Mouse (Mus musculus): ENCODE measurements around the gene Fam193b. TPM values are rescaled to one million over a fixed set of nuclear protein-coding genes. Genes with fewer than 3 reads are reported as not detected.
"Not testable (repeated sequence)": the region's sequence is repeated elsewhere in the genome, so short reads cannot be mapped to it uniquely, and the experiment has no call there.

Gene Fam193b
- polyA plus RNA-seq, 1 experiment from 2014 or later, result 32.1 TPM

GRCm38 (mm10) chr13:55578086-55578485 lies 7.2 kb upstream of the Fam193b start:
- Histone ChIP-seq H3K4me3 (ENCODE audit: low read depth, low read length) (no peak overlapping the region), H3K4me1 (ENCODE audit: control insufficient read depth, insufficient read depth, low read length) (no peaks in the 10 kb centered on the region), H3K36me3 (ENCODE audit: control insufficient read depth, insufficient read depth, low read length) (no peaks in the 10 kb centered on the region), H3K4me2 (ENCODE audit: low read depth, low read length) (no peak overlapping the region), H3K27ac (replicated peaks; ENCODE audit: low read depth, low read length) (no peak overlapping the region), H3K9me3 (ENCODE audit: control insufficient read depth, low read length) (0 out of 2 replicates have a peak, but pooled peaks cover 3% of the 10 kb centered on the region), H3K27me3 (replicated peaks; ENCODE audit: control insufficient read depth, insufficient read depth, low read length) (no peaks in the 10 kb centered on the region), H3K9ac (ENCODE audit: low read depth, low read length) (no peak overlapping the region)
- WGBS, result 73% methylated on average over 4 of the region's 4 CpGs
- DNase-seq (ENCODE audit: low spot score) (no peak), ATAC-seq (ENCODE audit: low read depth) (no peak)

DNA sequence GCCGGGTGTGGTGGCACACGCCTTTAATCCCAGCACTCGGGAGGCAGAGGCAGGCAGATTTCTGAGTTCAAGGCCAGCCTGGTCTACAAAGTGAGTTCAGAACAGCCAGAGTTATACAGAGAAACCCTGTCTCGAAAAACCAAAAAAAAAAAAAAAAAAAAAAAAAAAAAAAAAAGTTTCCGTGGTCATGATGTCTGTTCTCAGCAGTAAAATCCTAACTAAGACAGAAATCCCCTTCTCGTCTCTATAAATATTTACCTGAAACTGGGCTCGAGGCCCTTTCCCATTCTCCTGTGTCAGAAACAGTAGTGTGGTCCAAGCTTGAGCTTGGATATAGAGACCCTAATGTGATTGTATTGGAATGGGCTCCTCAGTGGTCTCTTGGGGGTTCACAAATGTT lies 6.0 kb upstream of the Fam193b start:
- H3K36me3 ChIP-seq (ENCODE audit: control insufficient read depth, insufficient read depth, low read length); H3K4me3 ChIP-seq (ENCODE audit: low read depth, low read length); H3K4me2 ChIP-seq (ENCODE audit: low read depth, low read length); ATAC-seq (ENCODE audit: low read depth); H3K4me1 ChIP-seq (ENCODE audit: control insufficient read depth, insufficient read depth, low read length); H3K27ac ChIP-seq (replicated peaks; ENCODE audit: low read depth, low read length); H3K27me3 ChIP-seq (replicated peaks; ENCODE audit: control insufficient read depth, insufficient read depth, low read length); DNase-seq (ENCODE audit: low spot score); H3K9ac ChIP-seq (ENCODE audit: low read depth, low read length); H3K9me3 ChIP-seq (ENCODE audit: control insufficient read depth, low read length): not testable (repeated sequence)
- WGBS, result 85% methylated on average over 7 of the region's 7 CpGs

DNA sequence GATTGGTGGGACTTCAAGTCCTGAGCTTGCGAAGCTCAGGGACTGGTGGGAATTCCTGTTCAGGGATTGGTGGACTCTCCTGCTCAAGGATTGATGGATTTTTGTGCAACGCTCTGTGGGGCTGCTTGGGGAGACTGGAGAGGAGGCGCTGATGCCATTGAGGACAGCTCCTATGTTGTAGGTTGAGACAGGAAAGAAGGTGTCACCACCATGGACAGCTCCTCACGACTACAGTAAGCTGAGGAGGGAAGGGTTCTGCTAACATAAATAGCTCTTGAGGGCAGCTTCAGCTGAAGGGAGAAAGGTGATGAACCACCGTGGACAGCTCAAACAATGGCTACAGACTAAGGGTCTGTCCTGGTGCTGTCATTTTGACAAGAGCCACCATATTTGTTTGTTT lies 5.0 kb upstream of the Fam193b start:
- Histone ChIP-seq H3K4me3 (ENCODE audit: low read depth, low read length) (no peak overlapping the region), H3K4me2 (ENCODE audit: low read depth, low read length) (no peak overlapping the region), H3K36me3 (ENCODE audit: control insufficient read depth, insufficient read depth, low read length) (no peaks in the 10 kb centered on the region), H3K9ac (ENCODE audit: low read depth, low read length) (no peak overlapping the region), H3K27ac (replicated peaks; ENCODE audit: low read depth, low read length) (no peak overlapping the region), H3K9me3 (ENCODE audit: control insufficient read depth, low read length) (0 out of 2 replicates have a peak, but pooled peaks cover 3% of the 10 kb centered on the region), H3K4me1 (ENCODE audit: control insufficient read depth, insufficient read depth, low read length) (no peaks in the 10 kb centered on the region; the same call in 1 of the 2 replicates), H3K27me3 (replicated peaks; ENCODE audit: control insufficient read depth, insufficient read depth, low read length) (no peaks in the 10 kb centered on the region)
- no peak for ATAC-seq (ENCODE audit: low read depth)
- DNase-seq (ENCODE audit: low spot score), result no peak
- WGBS, result 61% methylated on average over 5 of the region's 5 CpGs

- peaks cover 2% of the 10 kb centered on the region for H3K4me1 ChIP-seq (ENCODE audit: control insufficient read depth, insufficient read depth, low read length)
Measured at GRCm38 (mm10) chr13:55574321-55574720, 3.4 kb upstream of the Fam193b start.

DNA sequence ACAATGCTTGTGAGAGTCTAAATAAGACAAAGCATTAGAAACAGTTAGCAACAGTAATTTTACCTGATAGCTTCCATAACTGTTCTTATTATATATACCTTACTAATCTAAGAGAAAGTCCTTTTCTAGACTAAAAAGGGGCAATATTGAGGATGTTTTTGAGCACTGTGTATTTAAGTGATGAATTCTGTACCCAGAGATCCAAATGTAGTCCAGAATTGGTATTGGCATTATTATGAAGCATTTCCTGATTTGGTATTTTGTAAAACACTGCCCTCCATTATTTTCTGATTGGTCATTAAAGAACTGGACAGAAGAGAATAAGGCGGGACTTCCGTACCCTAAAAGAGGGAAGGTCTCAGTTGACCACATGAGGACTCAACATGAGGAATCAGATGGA lies 2.5 kb upstream of the Fam193b start, which contains the start of gene Tmed9:
Gene Tmed9 (plus strand): TSS at position 301 of the 400 bp plus-strand sequence.
- no peak for ATAC-seq (ENCODE audit: low read depth)
- H3K36me3 ChIP-seq (ENCODE audit: control insufficient read depth, insufficient read depth, low read length), result no peaks in the 10 kb centered on the region
- no peaks in the 10 kb centered on the region for H3K27me3 ChIP-seq (replicated peaks; ENCODE audit: control insufficient read depth, insufficient read depth, low read length)
- H3K9me3 ChIP-seq (ENCODE audit: control insufficient read depth, low read length), result 0 out of 2 replicates have a peak, but pooled peaks cover under 1% of the 10 kb centered on the region
- H3K27ac ChIP-seq (replicated peaks; ENCODE audit: low read depth, low read length), result no peak within 1 kb of the TSS
- H3K9ac ChIP-seq (ENCODE audit: low read depth, low read length), result no peak within 1 kb of the TSS
- no peak for DNase-seq (ENCODE audit: low spot score)
- peaks cover 6% of the 10 kb centered on the region for H3K4me1 ChIP-seq (ENCODE audit: control insufficient read depth, insufficient read depth, low read length)
- 96% methylated on average over 2 of the region's 2 CpGs for WGBS
- H3K4me3 ChIP-seq (ENCODE audit: low read depth, low read length), result no peak within 1 kb of the TSS
- H3K4me2 ChIP-seq (ENCODE audit: low read depth, low read length), result no peak within 1 kb of the TSS

More at GRCm38 (mm10) chr13:55574321-55574720, 3.4 kb upstream of the Fam193b start:
- ATAC-seq (ENCODE audit: low read depth) (no peak), DNase-seq (ENCODE audit: low spot score) (peak; percentile 23)
- Histone ChIP-seq H3K9me3 (ENCODE audit: control insufficient read depth, low read length) (0 out of 2 replicates have a peak, but pooled peaks cover 3% of the 10 kb centered on the region), H3K36me3 (ENCODE audit: control insufficient read depth, insufficient read depth, low read length) (no peaks in the 10 kb centered on the region), H3K4me3 (ENCODE audit: low read depth, low read length) (no peak overlapping the region), H3K27ac (replicated peaks; ENCODE audit: low read depth, low read length) (no peak overlapping the region), H3K4me2 (ENCODE audit: low read depth, low read length) (no peak overlapping the region), H3K9ac (ENCODE audit: low read depth, low read length) (no peak overlapping the region), H3K27me3 (replicated peaks; ENCODE audit: control insufficient read depth, insufficient read depth, low read length) (no peaks in the 10 kb centered on the region)
- 66% methylated on average over 5 of the region's 5 CpGs for WGBS

DNA sequence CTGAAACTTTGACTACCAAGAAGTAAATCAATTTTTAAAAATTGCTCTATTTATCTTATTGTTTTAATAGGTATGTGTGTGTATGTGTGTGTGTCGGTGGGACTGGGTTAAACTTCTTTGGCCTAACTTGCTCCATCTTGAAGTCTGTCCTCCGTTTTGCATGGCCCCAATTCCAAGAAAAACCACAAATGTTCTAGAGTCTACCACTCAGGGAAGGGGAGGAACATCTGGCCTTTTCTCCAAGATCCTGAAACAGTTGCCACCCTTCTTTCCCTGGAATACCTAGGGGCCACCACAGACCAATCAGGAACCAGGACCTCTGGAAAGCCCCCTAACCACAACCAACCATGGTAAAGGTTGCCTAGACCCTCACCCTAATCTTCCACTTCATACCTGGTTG lies 1.1 kb upstream of the Fam193b start:
- Histone ChIP-seq H3K9ac (ENCODE audit: low read depth, low read length) (peak overlapping the region; percentile 97; the same call in 1 of the 2 replicates), H3K27ac (replicated peaks; ENCODE audit: low read depth, low read length) (no peak overlapping the region), H3K4me3 (ENCODE audit: low read depth, low read length) (peak overlapping the region; percentile 95; the same call in 1 of the 2 replicates), H3K4me1 (ENCODE audit: control insufficient read depth, insufficient read depth, low read length) (peaks cover 6% of the 10 kb centered on the region), H3K9me3 (ENCODE audit: control insufficient read depth, low read length) (no peaks in the 10 kb centered on the region), H3K36me3 (ENCODE audit: control insufficient read depth, insufficient read depth, low read length) (0 out of 2 replicates have a peak, but pooled peaks cover 2% of the 10 kb centered on the region), H3K4me2 (ENCODE audit: low read depth, low read length) (peak overlapping the region; percentile 95), H3K27me3 (replicated peaks; ENCODE audit: control insufficient read depth, insufficient read depth, low read length) (no peaks in the 10 kb centered on the region)
- DNase-seq (ENCODE audit: low spot score) (no peak), ATAC-seq (ENCODE audit: low read depth) (no peak)
- WGBS, result 68% methylated on average over 2 of the region's 2 CpGs

- ATAC-seq (ENCODE audit: low read depth) (peak; percentile 64), DNase-seq (ENCODE audit: low spot score) (peak; percentile 60)
- no peaks in the 10 kb centered on the region for H3K27me3 ChIP-seq (replicated peaks; ENCODE audit: control insufficient read depth, insufficient read depth, low read length)
- peak overlapping the region; percentile 92 for H3K27ac ChIP-seq (replicated peaks; ENCODE audit: low read depth, low read length)
- H3K36me3 ChIP-seq (ENCODE audit: control insufficient read depth, insufficient read depth, low read length), result peaks cover 10% of the 10 kb centered on the region; the same call in 1 of the 2 replicates
- H3K9me3 ChIP-seq (ENCODE audit: control insufficient read depth, low read length), result no peaks in the 10 kb centered on the region
- H3K4me2 ChIP-seq (ENCODE audit: low read depth, low read length), result peak overlapping the region; percentile 95
- H3K9ac ChIP-seq (ENCODE audit: low read depth, low read length), result peak overlapping the region; percentile 97
- peak overlapping the region; percentile 95 for H3K4me3 ChIP-seq (ENCODE audit: low read depth, low read length)
- 0% methylated on average over 18 of the region's 47 CpGs for WGBS
- peaks cover 6% of the 10 kb centered on the region for H3K4me1 ChIP-seq (ENCODE audit: control insufficient read depth, insufficient read depth, low read length)
Measured at GRCm38 (mm10) chr13:55570286-55570973, 490 bp downstream of the Fam193b start.

GRCm38 (mm10) chr13:55569726-55570285 lies 1.1 kb downstream of the Fam193b start:
- peak overlapping the region; percentile 95 for H3K4me3 ChIP-seq (ENCODE audit: low read depth, low read length)
- DNase-seq (ENCODE audit: low spot score) (peak; percentile 33), ATAC-seq (ENCODE audit: low read depth) (no peak)
- peaks cover 10% of the 10 kb centered on the region; the same call in 1 of the 2 replicates for H3K36me3 ChIP-seq (ENCODE audit: control insufficient read depth, insufficient read depth, low read length)
- H3K4me1 ChIP-seq (ENCODE audit: control insufficient read depth, insufficient read depth, low read length), result peaks cover 6% of the 10 kb centered on the region
- peak overlapping the region; percentile 92 for H3K27ac ChIP-seq (replicated peaks; ENCODE audit: low read depth, low read length)
- WGBS, result 8% methylated on average over 16 of the region's 16 CpGs
- H3K27me3 ChIP-seq (replicated peaks; ENCODE audit: control insufficient read depth, insufficient read depth, low read length), result no peaks in the 10 kb centered on the region
- peak overlapping the region; percentile 97 for H3K9ac ChIP-seq (ENCODE audit: low read depth, low read length)
- H3K4me2 ChIP-seq (ENCODE audit: low read depth, low read length), result peak overlapping the region; percentile 95
- H3K9me3 ChIP-seq (ENCODE audit: control insufficient read depth, low read length), result no peaks in the 10 kb centered on the region
